Mouse (Mus musculus) myocyte (in vitro differentiated cells): ENCODE measurements around the gene Klhl7. TPM values are rescaled to one million over a fixed set of nuclear protein-coding genes. Genes with fewer than 3 reads are reported as not detected.

Source experiments
- H3K27me3 ChIP-seq: one replicate; pipeline ENCODE4 v1.6.1; 2011; ENCODE audit not compliant: control insufficient read depth, insufficient read depth, insufficient read length
- H3K36me3 ChIP-seq: one replicate; pipeline ENCODE4 v1.6.1; 2011; ENCODE audit not compliant: control insufficient read depth, insufficient read depth
- H3K4me2 ChIP-seq: one replicate; pipeline ENCODE4 v1.6.1; 2011; ENCODE audit warnings: low read depth, control low read depth
- H3K4me3 ChIP-seq: one replicate; pipeline ENCODE4 v1.5.1; 2011; ENCODE audit warnings: mild to moderate bottlenecking, control low read depth, moderate library complexity
- H3K79me2 ChIP-seq: one replicate; pipeline ENCODE4 v1.6.1; 2011; ENCODE audit not compliant: control insufficient read depth, insufficient read depth
- H3ac ChIP-seq: one replicate; pipeline ENCODE4 v1.6.1; 2011; ENCODE audit not compliant: control insufficient read depth, insufficient read length
- CEBPB ChIP-seq: IDR thresholded peaks from 2 replicates; pipeline ENCODE4 v1.6.1; 2011; ENCODE audit warnings: mild to moderate bottlenecking, moderate library complexity; ENCODE audit not compliant: poor library complexity, insufficient read depth, severe bottlenecking
- E2F4 ChIP-seq: IDR thresholded peaks from one replicate; pipeline ENCODE4 v1.6.1; 2011; ENCODE audit warnings: mild to moderate bottlenecking, control low read depth, moderate library complexity; ENCODE audit not compliant: insufficient read depth
- MAX ChIP-seq: IDR thresholded peaks from one replicate; pipeline ENCODE4 v1.6.1; 2011; ENCODE audit warnings: low read depth, mild to moderate bottlenecking, control low read depth
- MYOD1 ChIP-seq, 3 experiments: IDR thresholded peaks; one replicate each; pipeline ENCODE4 v1.6.1; 2011; ENCODE audit warnings: control low read depth in 2 of 3, low read depth in 2 of 3, mild to moderate bottlenecking in 2 of 3, moderate library complexity in 1 of 3; ENCODE audit not compliant: insufficient read length in 2 of 3, control insufficient read depth in 1 of 3
- MYOG ChIP-seq, 3 experiments: IDR thresholded peaks; one replicate each; pipeline ENCODE4 v1.6.1; 2011; ENCODE audit warnings: control low read depth in 2 of 3, low read depth in 2 of 3, mild to moderate bottlenecking in 2 of 3; ENCODE audit not compliant: insufficient read length in 2 of 3, control insufficient read depth in 1 of 3, insufficient read depth in 1 of 3
- POLR2A ChIP-seq: IDR thresholded peaks from one replicate; pipeline ENCODE4 v1.6.1; 2011; ENCODE audit warnings: low read depth, mild to moderate bottlenecking, control low read depth, moderate library complexity; ENCODE audit not compliant: insufficient read length
- POLR2AphosphoS2 ChIP-seq: IDR thresholded peaks from one replicate; pipeline ENCODE4 v1.6.1; 2011; ENCODE audit warnings: low read depth, control low read depth; ENCODE audit not compliant: insufficient read length
- REST ChIP-seq: IDR thresholded peaks from one replicate; pipeline ENCODE4 v1.6.1; 2011; ENCODE audit warnings: mild to moderate bottlenecking, control low read depth, moderate library complexity; ENCODE audit not compliant: insufficient read depth, insufficient read length
- SRF ChIP-seq: IDR thresholded peaks from one replicate; pipeline ENCODE4 v1.6.1; 2011; ENCODE audit warnings: low read depth; ENCODE audit not compliant: control insufficient read depth, insufficient read length
- TCF12 ChIP-seq: IDR thresholded peaks from one replicate; pipeline ENCODE4 v1.6.1; 2011; ENCODE audit warnings: mild to moderate bottlenecking, control low read depth; ENCODE audit not compliant: poor library complexity, insufficient read depth, severe bottlenecking
- TCF3 ChIP-seq: IDR thresholded peaks from one replicate; pipeline ENCODE4 v1.6.1; 2011; ENCODE audit warnings: low read depth, control low read depth; ENCODE audit not compliant: insufficient read length
- USF1 ChIP-seq: IDR thresholded peaks from one replicate; pipeline ENCODE4 v1.6.1; 2011; ENCODE audit warnings: low read depth, mild to moderate bottlenecking, control low read depth, moderate library complexity
- polyA plus RNA-seq: library from polyadenylated mRNA; unstranded; fragments of >200 nt; fragmentation: generic; extraction: Trizol; gene quantifications from one replicate; pipeline ENCODE4 v1.2.1, GENCODE M21; 2012; ENCODE audit warnings: missing spikeins

Klhl7 gene
- polyA plus RNA-seq, 1 experiment, result 6.8 TPM

- H3K79me2 ChIP-seq, result no peaks in the 10 kb centered on the region
- H3K4me3 ChIP-seq, result no peak overlapping the region
- TF ChIP-seq SRF (no peak), CEBPB (no peak), E2F4 (no peak), MYOD1 (IDR thresholded peaks at IDR 0.05; ENCODE audit: control insufficient read depth in 1 of 3, insufficient read length in 2 of 3, low read depth in 2 of 3) (no peak), REST (no peak), USF1 (no peak), MYOG (IDR thresholded peaks at IDR 0.05; ENCODE audit: control insufficient read depth in 1 of 3, insufficient read depth in 1 of 3, insufficient read length in 2 of 3, low read depth in 2 of 3) (no peak), TCF12 (no peak), POLR2A (no peak)
These were observed 21.8 kb downstream of the Klhl7 start for GRCm38 (mm10) chr5:24122221-24122620.

GRCm38 (mm10) chr5:24124175-24124574 lies 23.8 kb downstream of the Klhl7 start:
- no peak for TF ChIP-seq SRF
- TF ChIP-seq POLR2A, result no peak
- no peak for TF ChIP-seq MAX
- no peak for TF ChIP-seq USF1
- no peak for TF ChIP-seq CEBPB
- no peak for TF ChIP-seq TCF3
- TF ChIP-seq MYOG (IDR thresholded peaks at IDR 0.05; ENCODE audit: control insufficient read depth in 1 of 3, insufficient read depth in 1 of 3, insufficient read length in 2 of 3, low read depth in 2 of 3), result no peak
- no peaks in the 10 kb centered on the region for H3K36me3 ChIP-seq
- H3K79me2 ChIP-seq, result no peaks in the 10 kb centered on the region
- H3K4me3 ChIP-seq, result no peak overlapping the region
- no peak overlapping the region for H3ac ChIP-seq
- H3K4me2 ChIP-seq, result no peak overlapping the region
- H3K27me3 ChIP-seq, result no peaks in the 10 kb centered on the region

More at GRCm38 (mm10) chr5:24122221-24122620, 21.8 kb downstream of the Klhl7 start:
- no peaks in the 10 kb centered on the region for H3K36me3 ChIP-seq
- no peaks in the 10 kb centered on the region for H3K27me3 ChIP-seq
- H3K4me2 ChIP-seq, result no peak overlapping the region
- no peak overlapping the region for H3ac ChIP-seq

GRCm38 (mm10) chr5:24124579-24125276 lies 24.3 kb downstream of the Klhl7 start:
- H3K79me2 ChIP-seq, result no peaks in the 10 kb centered on the region
- no peak overlapping the region for H3ac ChIP-seq
- no peak overlapping the region for H3K4me2 ChIP-seq
- H3K27me3 ChIP-seq, result no peaks in the 10 kb centered on the region
- TF ChIP-seq SRF (no peak), E2F4 (no peak), MAX (no peak), USF1 (no peak), POLR2AphosphoS2 (no peak), MYOG (IDR thresholded peaks at IDR 0.05; ENCODE audit: control insufficient read depth in 1 of 3, insufficient read depth in 1 of 3, insufficient read length in 2 of 3, low read depth in 2 of 3) (no peak), REST (no peak), MYOD1 (IDR thresholded peaks at IDR 0.05; ENCODE audit: control insufficient read depth in 1 of 3, insufficient read length in 2 of 3, low read depth in 2 of 3) (no peak), POLR2A (no peak), TCF3 (no peak), TCF12 (no peak), CEBPB (no peak)
- no peak overlapping the region for H3K4me3 ChIP-seq
- no peaks in the 10 kb centered on the region for H3K36me3 ChIP-seq

- no peaks in the 10 kb centered on the region for H3K27me3 ChIP-seq
- no peaks in the 10 kb centered on the region for H3K79me2 ChIP-seq
- H3K4me3 ChIP-seq, result no peak overlapping the region
These were observed 25.7 kb downstream of the Klhl7 start for GRCm38 (mm10) chr5:24125910-24126636.

More at GRCm38 (mm10) chr5:24125910-24126636, 25.7 kb downstream of the Klhl7 start:
- Histone ChIP-seq H3K4me2 (no peak overlapping the region), H3K36me3 (peaks cover 4% of the 10 kb centered on the region), H3ac (no peak overlapping the region)
- TF ChIP-seq SRF, result no peak
- TF ChIP-seq POLR2AphosphoS2, result no peak
- TF ChIP-seq USF1, result no peak
- TF ChIP-seq MYOG (IDR thresholded peaks at IDR 0.05; ENCODE audit: control insufficient read depth in 1 of 3, insufficient read depth in 1 of 3, insufficient read length in 2 of 3, low read depth in 2 of 3), result no peak
- no peak for TF ChIP-seq POLR2A
- TF ChIP-seq MAX, result no peak
- no peak for TF ChIP-seq MYOD1 (IDR thresholded peaks at IDR 0.05; ENCODE audit: control insufficient read depth in 1 of 3, insufficient read length in 2 of 3, low read depth in 2 of 3)
